Mouse (Mus musculus): ENCODE data around the gene Rsg1. TPM values are rescaled to one million over a fixed set of nuclear protein-coding genes. Genes with fewer than 3 reads are reported as not detected.

Gene Rsg1
- polyA plus RNA-seq, 1 experiment from 2014 or later: 8.1 TPM

GRCm38 (mm10) chr4:141228687-141229086 is 14.9 kb downstream of the Rsg1 start:
- Histone ChIP-seq H3K27ac (ENCODE audit: low read length) (no peak overlapping the region), H3K4me2 (replicated peaks; ENCODE audit: low read depth, low read length) (no peak overlapping the region), H3K4me3 (ENCODE audit: low read length) (no peak overlapping the region), H3K9me3 (ENCODE audit: low read length) (no peaks in the 10 kb centered on the region), H3K4me1 (ENCODE audit: insufficient read depth, low read length) (no peaks in the 10 kb centered on the region), H3K36me3 (ENCODE audit: insufficient read depth, low read length) (no peaks in the 10 kb centered on the region), H3K27me3 (ENCODE audit: insufficient read depth, low read length) (no peaks in the 10 kb centered on the region), H3K9ac (replicated peaks; ENCODE audit: low read length) (no peak overlapping the region)
- WGBS: 71% methylated on average over 7 of the region's 7 CpGs
- no peak for ATAC-seq (ENCODE audit: low FRiP score, low TSS enrichment)

GRCm38 (mm10) chr4:141233196-141233595 is 19.4 kb downstream of the Rsg1 start:
- 88% methylated on average over 4 of the region's 4 CpGs for WGBS
- no peaks in the 10 kb centered on the region for H3K9me3 ChIP-seq (ENCODE audit: low read length)
- no peak overlapping the region for H3K4me2 ChIP-seq (replicated peaks; ENCODE audit: low read depth, low read length)
- H3K4me3 ChIP-seq (ENCODE audit: low read length): no peak overlapping the region
- H3K9ac ChIP-seq (replicated peaks; ENCODE audit: low read length): no peak overlapping the region
- no peaks in the 10 kb centered on the region for H3K36me3 ChIP-seq (ENCODE audit: insufficient read depth, low read length)
- H3K27me3 ChIP-seq (ENCODE audit: insufficient read depth, low read length): peaks cover 11% of the 10 kb centered on the region
- no peaks in the 10 kb centered on the region for H3K4me1 ChIP-seq (ENCODE audit: insufficient read depth, low read length)
- no peak for ATAC-seq (ENCODE audit: low FRiP score, low TSS enrichment)
- no peak overlapping the region for H3K27ac ChIP-seq (ENCODE audit: low read length)

GRCm38 (mm10) chr4:141235537-141236111 is 21.9 kb downstream of the Rsg1 start:
- no peak overlapping the region for H3K4me3 ChIP-seq (ENCODE audit: low read length)
- no peaks in the 10 kb centered on the region for H3K9me3 ChIP-seq (ENCODE audit: low read length)
- peaks cover 14% of the 10 kb centered on the region for H3K27me3 ChIP-seq (ENCODE audit: insufficient read depth, low read length)
- 57% methylated on average over 6 of the region's 6 CpGs for WGBS
- H3K4me2 ChIP-seq (replicated peaks; ENCODE audit: low read depth, low read length): no peak overlapping the region
- H3K4me1 ChIP-seq (ENCODE audit: insufficient read depth, low read length): peaks cover 15% of the 10 kb centered on the region
- H3K9ac ChIP-seq (replicated peaks; ENCODE audit: low read length): no peak overlapping the region
- no peaks in the 10 kb centered on the region for H3K36me3 ChIP-seq (ENCODE audit: insufficient read depth, low read length)
- ATAC-seq (ENCODE audit: low FRiP score, low TSS enrichment): no peak
- no peak overlapping the region for H3K27ac ChIP-seq (ENCODE audit: low read length)

GRCm38 (mm10) chr4:141236856-141237255 is 23.1 kb downstream of the Rsg1 start:
- H3K27me3 ChIP-seq (ENCODE audit: insufficient read depth, low read length): peaks cover 23% of the 10 kb centered on the region
- H3K9ac ChIP-seq (replicated peaks; ENCODE audit: low read length): no peak overlapping the region
- no peak for ATAC-seq (ENCODE audit: low FRiP score, low TSS enrichment)
- H3K4me3 ChIP-seq (ENCODE audit: low read length): no peak overlapping the region
- H3K4me2 ChIP-seq (replicated peaks; ENCODE audit: low read depth, low read length): no peak overlapping the region
- H3K4me1 ChIP-seq (ENCODE audit: insufficient read depth, low read length): peaks cover 23% of the 10 kb centered on the region
- no peaks in the 10 kb centered on the region for H3K36me3 ChIP-seq (ENCODE audit: insufficient read depth, low read length)
- H3K27ac ChIP-seq (ENCODE audit: low read length): no peak overlapping the region
- WGBS: 70% methylated on average over 3 of the region's 3 CpGs
- H3K9me3 ChIP-seq (ENCODE audit: low read length): no peaks in the 10 kb centered on the region

- Histone ChIP-seq H3K9me3 (ENCODE audit: low read length) (no peaks in the 10 kb centered on the region), H3K36me3 (ENCODE audit: insufficient read depth, low read length) (no peaks in the 10 kb centered on the region), H3K4me3 (ENCODE audit: low read length) (peak overlapping the region; percentile 46), H3K9ac (replicated peaks; ENCODE audit: low read length) (peak overlapping the region; percentile 56), H3K27ac (ENCODE audit: low read length) (no peak overlapping the region), H3K27me3 (ENCODE audit: insufficient read depth, low read length) (peaks cover 33% of the 10 kb centered on the region), H3K4me1 (ENCODE audit: insufficient read depth, low read length) (peaks cover 38% of the 10 kb centered on the region), H3K4me2 (replicated peaks; ENCODE audit: low read depth, low read length) (peak overlapping the region; percentile 77)
- no peak for ATAC-seq (ENCODE audit: low FRiP score, low TSS enrichment)
- WGBS: 4% methylated on average over 20 of the region's 20 CpGs
These were observed 25.0 kb downstream of the Rsg1 start for GRCm38 (mm10) chr4:141238492-141239387.

- Histone ChIP-seq H3K4me3 (ENCODE audit: low read length) (peak within 1 kb of the TSS; percentile 46), H3K4me1 (ENCODE audit: insufficient read depth, low read length) (peaks cover 44% of the 10 kb centered on the region), H3K9ac (replicated peaks; ENCODE audit: low read length) (peak within 1 kb of the TSS; percentile 56), H3K27ac (ENCODE audit: low read length) (peak within 1 kb of the TSS; percentile 61), H3K27me3 (ENCODE audit: insufficient read depth, low read length) (peaks cover 33% of the 10 kb centered on the region), H3K9me3 (ENCODE audit: low read length) (no peaks in the 10 kb centered on the region), H3K36me3 (ENCODE audit: insufficient read depth, low read length) (no peaks in the 10 kb centered on the region), H3K4me2 (replicated peaks; ENCODE audit: low read depth, low read length) (peak within 1 kb of the TSS; percentile 77)
- peak; percentile 96 for ATAC-seq (ENCODE audit: low FRiP score, low TSS enrichment)
- WGBS: under 1% methylated on average over 31 of the region's 31 CpGs
These were observed 25.8 kb downstream of the Rsg1 start, which contains the start of gene Arhgef19 for GRCm38 (mm10) chr4:141239388-141240125. Gene Arhgef19, plus strand, starts transcription at chr4:141239499.

GRCm38 (mm10) chr4:141240617-141241016 is 26.9 kb downstream of the Rsg1 start:
- Histone ChIP-seq H3K27ac (ENCODE audit: low read length) (peak overlapping the region; percentile 40; the same call in 1 of the 2 replicates), H3K4me1 (ENCODE audit: insufficient read depth, low read length) (peaks cover 50% of the 10 kb centered on the region), H3K9me3 (ENCODE audit: low read length) (no peaks in the 10 kb centered on the region), H3K4me3 (ENCODE audit: low read length) (peak overlapping the region; percentile 46), H3K9ac (replicated peaks; ENCODE audit: low read length) (0 out of 2 replicates have a peak overlapping the region, but pooled peaks have one; percentile 18), H3K4me2 (replicated peaks; ENCODE audit: low read depth, low read length) (peak overlapping the region; percentile 77), H3K27me3 (ENCODE audit: insufficient read depth, low read length) (peaks cover 39% of the 10 kb centered on the region), H3K36me3 (ENCODE audit: insufficient read depth, low read length) (no peaks in the 10 kb centered on the region)
- ATAC-seq (ENCODE audit: low FRiP score, low TSS enrichment): 0 out of 2 replicates have a peak, but pooled peaks have one; percentile 17
- WGBS: 2% methylated on average over 14 of the region's 14 CpGs

- Histone ChIP-seq H3K4me1 (ENCODE audit: insufficient read depth, low read length) (peaks cover 60% of the 10 kb centered on the region), H3K4me2 (replicated peaks; ENCODE audit: low read depth, low read length) (peak overlapping the region; percentile 47), H3K27me3 (ENCODE audit: insufficient read depth, low read length) (peaks cover 49% of the 10 kb centered on the region), H3K4me3 (ENCODE audit: low read length) (peak overlapping the region; percentile 35), H3K36me3 (ENCODE audit: insufficient read depth, low read length) (no peaks in the 10 kb centered on the region), H3K27ac (ENCODE audit: low read length) (peak overlapping the region; percentile 51; the same call in 1 of the 2 replicates), H3K9ac (replicated peaks; ENCODE audit: low read length) (peak overlapping the region; percentile 53), H3K9me3 (ENCODE audit: low read length) (no peaks in the 10 kb centered on the region)
- ATAC-seq (ENCODE audit: low FRiP score, low TSS enrichment): no peak
- 29% methylated on average over 15 of the region's 15 CpGs for WGBS
These were observed 28.1 kb downstream of the Rsg1 start for GRCm38 (mm10) chr4:141241861-141242260.

GRCm38 (mm10) chr4:141242651-141243241 is 29.0 kb downstream of the Rsg1 start:
- no peak for ATAC-seq (ENCODE audit: low FRiP score, low TSS enrichment)
- Histone ChIP-seq H3K4me3 (ENCODE audit: low read length) (peak overlapping the region; percentile 35), H3K9me3 (ENCODE audit: low read length) (no peaks in the 10 kb centered on the region), H3K9ac (replicated peaks; ENCODE audit: low read length) (peak overlapping the region; percentile 53), H3K36me3 (ENCODE audit: insufficient read depth, low read length) (no peaks in the 10 kb centered on the region), H3K4me1 (ENCODE audit: insufficient read depth, low read length) (peaks cover 69% of the 10 kb centered on the region), H3K27ac (ENCODE audit: low read length) (peak overlapping the region; percentile 51), H3K27me3 (ENCODE audit: insufficient read depth, low read length) (peaks cover 52% of the 10 kb centered on the region), H3K4me2 (replicated peaks; ENCODE audit: low read depth, low read length) (peak overlapping the region; percentile 47)
- 10% methylated on average over 10 of the region's 11 CpGs for WGBS

All from kidney, embryonic 16.5 days (tissue).